10 mouse cellular contexts compared by ENCODE assay signal in genomic region chr2:31762155-31762554, GRCm38 (mm10). TPM values are rescaled to one million over a fixed set of nuclear protein-coding genes. Genes with fewer than 3 reads are reported as not detected.
DNase-seq lines count a peak whose midpoint lies in the region; ATAC-seq and TF ChIP-seq lines count a peak whose summit lies in the region.
"Had no signal": no experiment of that assay in that cellular context is flagged by ENCODE, and none has a peak within 500 bp of the region (broad histone marks: within the 10 kb centered on the region; RNA-seq: fewer than 3 reads in every experiment).

No protein-coding gene starts in this region.

- TF ChIP-seq POLR2A in embryonic fibroblast, embryonic 13.5 days (IDR thresholded peaks at IDR 0.05; ENCODE audit: low read depth, low read length): no peak
- TF ChIP-seq POLR2A in myocyte (IDR thresholded peaks at IDR 0.05; ENCODE audit: insufficient read length, low read depth): no peak

- H3K79me2 ChIP-seq in myocyte (ENCODE audit: control insufficient read depth, insufficient read depth): peaks cover 72% of the 10 kb centered on the region

- H3K9ac ChIP-seq in intestine, embryonic 15.5 days: peak overlapping the region; percentile 86

- no peak overlapping the region for H3K4me3 ChIP-seq in left cerebral cortex, adult 2 months
- peak overlapping the region; percentile 96 for H3K4me3 ChIP-seq in embryonic fibroblast, embryonic 13.5 days (ENCODE audit: insufficient read depth, low read length)
- peak overlapping the region; percentile 85; the same call in 1 of the 2 replicates for H3K4me3 ChIP-seq in intestine, embryonic 15.5 days (replicated peaks)
- peak overlapping the region; percentile 89 for H3K4me3 ChIP-seq in myocyte
- H3K4me3 ChIP-seq: erythroblast, embryonic 14.5 days had no signal

- no peak overlapping the region for H3ac ChIP-seq in myocyte (ENCODE audit: control insufficient read depth, insufficient read length)

- WGBS in intestine, embryonic 15.5 days: 21% methylated on average over 3 of the region's 3 CpGs

- no peaks in the 10 kb centered on the region for H3K36me3 ChIP-seq in intestine, embryonic 15.5 days
- no peaks in the 10 kb centered on the region for H3K36me3 ChIP-seq in myocyte (ENCODE audit: control insufficient read depth, insufficient read depth)

- no peaks in the 10 kb centered on the region for H3K27me3 ChIP-seq in intestine, embryonic 15.5 days (replicated peaks)
- no peaks in the 10 kb centered on the region for H3K27me3 ChIP-seq in myocyte (ENCODE audit: control insufficient read depth, insufficient read depth, insufficient read length)

- peak overlapping the region; percentile 54; the same call in 1 of the 2 replicates for H3K27ac ChIP-seq in left cerebral cortex, adult 2 months
- no peak overlapping the region for H3K27ac ChIP-seq in embryonic fibroblast, embryonic 13.5 days (ENCODE audit: insufficient read depth, low read length)
- H3K27ac ChIP-seq in intestine, embryonic 15.5 days: peak overlapping the region; percentile 87; the same call in 1 of the 2 replicates

- no peaks in the 10 kb centered on the region for H3K9me3 ChIP-seq in intestine, embryonic 15.5 days

- H3K4me2 ChIP-seq in intestine, embryonic 15.5 days (replicated peaks): peak overlapping the region; percentile 84
- peak overlapping the region; percentile 86 for H3K4me2 ChIP-seq in myocyte (ENCODE audit: low read depth)

- ATAC-seq in intestine, embryonic 15.5 days: no peak
- ATAC-seq in erythroid progenitor cell, adult 5-6 weeks (replicated peaks; ENCODE audit: low FRiP score, poor library complexity, severe bottlenecking): no peak

- DNase-seq in left cerebral cortex, adult 2 months (ENCODE audit: extremely low spot score in 1 of 2, low spot score in 2 of 2): no peak
- no peak for DNase-seq in left cerebral cortex, postnatal 36 days (ENCODE audit: low spot score in 2 of 2)
- no peak for DNase-seq in left cerebral cortex, postnatal 10 days (ENCODE audit: extremely low spot score in 1 of 2, low spot score in 2 of 2)
- no peak for DNase-seq in adrenal gland, postnatal 25 days
- DNase-seq: thymus, postnatal 25 days had no signal

- intact Hi-C loops in left cerebral cortex, adult 2 months (cut with DNase I): no loop called here
- intact Hi-C loops in left cerebral cortex, postnatal 36 days (cut with DNase I): no loop called here
- intact Hi-C loops in left cerebral cortex, postnatal 10 days (cut with DNase I): no loop called here

- no peak for TF ChIP-seq CTCF in left cerebral cortex, adult 2 months (IDR thresholded peaks at IDR 0.05)
- TF ChIP-seq CTCF in embryonic fibroblast, embryonic 13.5 days (IDR thresholded peaks at IDR 0.05; ENCODE audit: borderline replicate concordance, insufficient read depth, low read length): no peak

- H3K4me1 ChIP-seq in embryonic fibroblast, embryonic 13.5 days (ENCODE audit: control insufficient read depth, insufficient read depth, low read length): peaks cover 26% of the 10 kb centered on the region
- peaks cover 37% of the 10 kb centered on the region for H3K4me1 ChIP-seq in intestine, embryonic 15.5 days (replicated peaks)

TF ChIP-seq in myocyte, 11 proteins besides CTCF, POLR2A, EP300 and RAD21:
- TF ChIP-seq TCF12 (IDR thresholded peaks at IDR 0.05; ENCODE audit: insufficient read depth, poor library complexity, severe bottlenecking) (no peak), TCF3 (IDR thresholded peaks at IDR 0.05; ENCODE audit: insufficient read length, low read depth) (no peak), USF1 (IDR thresholded peaks at IDR 0.05; ENCODE audit: low read depth) (no peak), MYOD1 (IDR thresholded peaks at IDR 0.05; ENCODE audit: control insufficient read depth in 1 of 3, insufficient read length in 2 of 3, low read depth in 2 of 3) (no peak), POLR2AphosphoS2 (IDR thresholded peaks at IDR 0.05; ENCODE audit: insufficient read length, low read depth) (no peak), E2F4 (IDR thresholded peaks at IDR 0.05; ENCODE audit: insufficient read depth) (no peak)

RNA-seq across cellular contexts. Expression of gene Qrfp, which starts 48.2 kb away (rescaled TPM):
- total RNA-seq in left cerebral cortex, adult 2 months (2021): not detected
- not detected for total RNA-seq in left cerebral cortex, postnatal 36 days (2021)
- polyA plus RNA-seq in embryonic fibroblast, embryonic 13.5 days (2011; ENCODE audit: insufficient read length, low read depth, missing spikeins): not detected in 2 replicates
- polyA plus RNA-seq in intestine, embryonic 15.5 days (2015; fragmentation: Nextera tagmentation; extraction: Ambion mirVana): 0.05 TPM in 2 replicates
- 1.5 TPM for polyA plus RNA-seq in myocyte (2012; fragmentation: generic; extraction: Trizol)
- total RNA-seq in left cerebral cortex, postnatal 10 days (2021): not detected
- not detected in 2 replicates for total RNA-seq in erythroid progenitor cell, adult 5-6 weeks (2015; ENCODE audit: low replicate concordance)
- not detected in 2 replicates for total RNA-seq in erythroid progenitor cell, adult 5-6 weeks (2017; ENCODE audit: low replicate concordance)
- not detected in 2 replicates for total RNA-seq in adrenal gland, postnatal 25 days (2021)
- polyA plus RNA-seq: erythroblast, embryonic 14.5 days had no signal
